Mouse (Mus musculus): ENCODE data around the gene Cog7. TPM values are rescaled to one million over a fixed set of nuclear protein-coding genes. Genes with fewer than 3 reads are reported as not detected.
A peak's percentile ranks its signal among the peaks of the same experiment; 100 is the strongest.

Cog7 gene
- 9.6 and 9.9 TPM in 2 replicates for polyA plus RNA-seq (2015; fragmentation: Nextera tagmentation; extraction: Ambion mirVana)

DNA sequence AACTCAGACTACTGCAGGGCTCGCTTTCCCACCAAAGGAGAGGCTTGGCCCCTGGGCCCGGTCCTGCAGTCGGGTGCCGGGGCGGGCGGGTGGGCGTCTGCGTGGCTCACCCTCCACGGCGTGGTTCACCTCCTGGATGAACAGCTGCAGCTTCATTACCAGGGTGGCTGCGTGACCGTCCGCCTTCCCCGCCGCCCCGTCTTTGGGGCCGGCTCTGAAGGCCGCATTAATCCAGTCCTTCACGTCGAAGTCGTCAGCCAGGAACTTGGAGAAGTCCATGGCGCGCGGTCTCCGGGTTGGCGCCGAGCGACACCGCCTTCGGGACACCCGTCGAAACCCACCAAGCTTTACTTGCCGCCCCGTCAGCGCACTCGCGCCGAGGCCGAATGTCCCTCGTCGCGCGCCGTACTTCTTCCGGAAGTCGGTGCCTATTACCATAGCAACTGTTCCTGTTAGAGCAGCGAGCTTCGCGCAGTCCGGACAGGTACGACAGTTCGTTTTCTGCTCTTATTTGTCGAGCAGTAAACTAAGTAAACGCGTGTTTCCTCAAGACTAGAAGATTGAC is at the start of gene Cog7:
Gene Cog7, minus strand, starts transcription at position 405 of the 565 bp plus-strand sequence.
- Histone ChIP-seq H3K4me2 (ENCODE audit: low read depth, low read length) (peak within 1 kb of the TSS; percentile 73), H3K4me3 (ENCODE audit: low read depth, low read length) (peak within 1 kb of the TSS; percentile 75), H3K27me3 (ENCODE audit: control insufficient read depth, insufficient read depth, low read depth, low read length) (no peaks in the 10 kb centered on the region), H3K9ac (ENCODE audit: low read depth, low read length) (peak within 1 kb of the TSS; percentile 74), H3K9me3 (replicated peaks; ENCODE audit: control insufficient read depth, low read length) (no peaks in the 10 kb centered on the region), H3K36me3 (ENCODE audit: control insufficient read depth, insufficient read depth) (peaks cover 4% of the 10 kb centered on the region; the same call in 1 of the 2 replicates), H3K4me1 (ENCODE audit: control insufficient read depth, low read depth, low read length) (peaks cover 6% of the 10 kb centered on the region), H3K27ac (ENCODE audit: low read length) (no peak within 1 kb of the TSS)
- ATAC-seq (ENCODE audit: low read depth): peak; percentile 89
- under 1% methylated on average over 54 of the region's 55 CpGs for WGBS (ENCODE audit: insufficient replicate concordance)

GRCm38 (mm10) chr7:122022131-122022530 is 40.6 kb upstream of the Cog7 start:
- 85% methylated on average over 2 of the region's 2 CpGs for WGBS (ENCODE audit: insufficient replicate concordance)
- Histone ChIP-seq H3K36me3 (ENCODE audit: control insufficient read depth, insufficient read depth) (no peaks in the 10 kb centered on the region), H3K4me1 (ENCODE audit: control insufficient read depth, low read depth, low read length) (peaks cover 37% of the 10 kb centered on the region), H3K4me2 (ENCODE audit: low read depth, low read length) (no peak overlapping the region), H3K4me3 (ENCODE audit: low read depth, low read length) (no peak overlapping the region), H3K9me3 (replicated peaks; ENCODE audit: control insufficient read depth, low read length) (no peaks in the 10 kb centered on the region), H3K27ac (ENCODE audit: low read length) (no peak overlapping the region), H3K27me3 (ENCODE audit: control insufficient read depth, insufficient read depth, low read depth, low read length) (no peaks in the 10 kb centered on the region), H3K9ac (ENCODE audit: low read depth, low read length) (no peak overlapping the region)
- ATAC-seq (ENCODE audit: low read depth): no peak

DNA sequence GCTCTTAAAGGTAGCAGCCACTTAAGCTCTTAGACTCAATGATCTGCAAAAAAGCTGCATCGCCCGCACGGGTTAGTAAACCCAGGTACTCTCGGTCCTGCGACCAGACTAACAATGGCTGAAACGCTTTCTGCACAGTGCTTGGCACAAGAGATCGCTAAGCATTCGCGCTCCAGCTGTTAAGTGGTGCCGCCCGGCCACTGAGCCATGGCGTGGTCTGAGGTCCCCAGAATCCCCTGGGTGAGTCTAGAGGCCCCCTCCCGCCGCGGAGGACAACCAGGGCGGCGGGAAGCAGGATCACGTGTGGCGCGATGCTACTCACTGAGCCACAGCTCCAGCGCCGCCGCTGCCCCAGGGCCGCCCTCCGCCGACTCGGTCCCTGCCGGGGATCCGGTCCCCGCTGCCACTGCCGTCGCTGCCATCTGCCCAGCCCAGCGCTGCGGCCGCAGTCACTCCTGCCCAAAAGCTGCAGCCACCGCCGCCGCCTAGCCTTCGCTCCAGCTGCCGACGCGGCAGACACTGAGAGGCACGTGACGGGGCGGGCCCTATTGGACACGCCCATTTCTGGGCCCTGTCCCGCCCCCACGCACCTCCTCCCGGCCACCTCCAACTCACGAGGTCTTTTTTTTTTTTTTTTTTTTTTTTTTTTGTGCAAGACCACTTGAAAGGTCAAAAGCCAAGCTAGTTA is 39.3 kb upstream of the Cog7 start, which contains the start of gene Gga2:
Gene Gga2, minus strand, starts transcription at position 556 of the 688 bp plus-strand sequence.
- Histone ChIP-seq H3K36me3 (ENCODE audit: control insufficient read depth, insufficient read depth) (no peaks in the 10 kb centered on the region), H3K4me3 (ENCODE audit: low read depth, low read length) (peak within 1 kb of the TSS; percentile 80), H3K27me3 (ENCODE audit: control insufficient read depth, insufficient read depth, low read depth, low read length) (no peaks in the 10 kb centered on the region), H3K9me3 (replicated peaks; ENCODE audit: control insufficient read depth, low read length) (no peaks in the 10 kb centered on the region), H3K4me2 (ENCODE audit: low read depth, low read length) (peak within 1 kb of the TSS; percentile 95), H3K9ac (ENCODE audit: low read depth, low read length) (peak within 1 kb of the TSS; percentile 76), H3K4me1 (ENCODE audit: control insufficient read depth, low read depth, low read length) (peaks cover 49% of the 10 kb centered on the region), H3K27ac (ENCODE audit: low read length) (peak within 1 kb of the TSS; percentile 76)
- peak; percentile 83 for ATAC-seq (ENCODE audit: low read depth)
- 0% methylated on average over 49 of the region's 50 CpGs for WGBS (ENCODE audit: insufficient replicate concordance)

DNA sequence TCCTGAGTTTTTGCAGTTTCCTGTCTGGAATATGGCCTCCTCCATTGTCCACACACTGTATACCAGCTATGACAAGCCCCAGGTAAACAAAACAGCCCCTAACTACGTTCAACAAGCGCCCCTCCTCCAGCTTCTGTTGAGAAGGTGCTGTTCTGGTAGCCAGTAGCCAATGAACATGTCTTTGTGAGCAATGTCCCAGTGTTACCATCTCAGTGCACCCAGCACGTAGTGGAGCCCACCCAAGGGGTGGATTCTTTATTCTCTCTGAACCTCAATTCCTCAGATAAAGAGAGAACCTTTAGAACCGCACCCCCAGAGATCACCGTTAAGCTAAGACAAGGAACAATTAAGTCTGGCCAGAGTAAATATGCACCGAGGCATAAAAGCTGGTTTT is 38.8 kb upstream of the Cog7 start:
- WGBS (ENCODE audit: insufficient replicate concordance): 5% methylated on average over 6 of the region's 6 CpGs
- H3K27ac ChIP-seq (ENCODE audit: low read length): peak overlapping the region; percentile 76
- H3K4me1 ChIP-seq (ENCODE audit: control insufficient read depth, low read depth, low read length): peaks cover 55% of the 10 kb centered on the region

GRCm38 (mm10) chr7:122018978-122019377 is 37.5 kb upstream of the Cog7 start:
- Histone ChIP-seq H3K4me3 (ENCODE audit: low read depth, low read length) (peak overlapping the region; percentile 5; the same call in 1 of the 2 replicates), H3K27ac (ENCODE audit: low read length) (peak overlapping the region; percentile 68), H3K36me3 (ENCODE audit: control insufficient read depth, insufficient read depth) (no peaks in the 10 kb centered on the region), H3K4me1 (ENCODE audit: control insufficient read depth, low read depth, low read length) (peaks cover 64% of the 10 kb centered on the region), H3K9ac (ENCODE audit: low read depth, low read length) (0 out of 2 replicates have a peak overlapping the region, but pooled peaks have one; percentile 8), H3K27me3 (ENCODE audit: control insufficient read depth, insufficient read depth, low read depth, low read length) (no peaks in the 10 kb centered on the region), H3K9me3 (replicated peaks; ENCODE audit: control insufficient read depth, low read length) (no peaks in the 10 kb centered on the region), H3K4me2 (ENCODE audit: low read depth, low read length) (peak overlapping the region; percentile 95)
- no peak for ATAC-seq (ENCODE audit: low read depth)
- WGBS (ENCODE audit: insufficient replicate concordance): 73% methylated on average over 7 of the region's 7 CpGs

More for the DNA sequence above, 38.8 kb upstream of the Cog7 start:
- no peaks in the 10 kb centered on the region for H3K9me3 ChIP-seq (replicated peaks; ENCODE audit: control insufficient read depth, low read length)
- H3K27me3 ChIP-seq (ENCODE audit: control insufficient read depth, insufficient read depth, low read depth, low read length): no peaks in the 10 kb centered on the region
- ATAC-seq (ENCODE audit: low read depth): peak; percentile 13
- H3K9ac ChIP-seq (ENCODE audit: low read depth, low read length): peak overlapping the region; percentile 76
- H3K4me3 ChIP-seq (ENCODE audit: low read depth, low read length): peak overlapping the region; percentile 80
- peak overlapping the region; percentile 95 for H3K4me2 ChIP-seq (ENCODE audit: low read depth, low read length)
- no peaks in the 10 kb centered on the region for H3K36me3 ChIP-seq (ENCODE audit: control insufficient read depth, insufficient read depth)

GRCm38 (mm10) chr7:122018247-122018646 is 36.7 kb upstream of the Cog7 start:
- no peaks in the 10 kb centered on the region for H3K36me3 ChIP-seq (ENCODE audit: control insufficient read depth, insufficient read depth)
- H3K4me3 ChIP-seq (ENCODE audit: low read depth, low read length): peak overlapping the region; percentile 5
- H3K9me3 ChIP-seq (replicated peaks; ENCODE audit: control insufficient read depth, low read length): no peaks in the 10 kb centered on the region
- 28% methylated on average over 3 of the region's 3 CpGs for WGBS (ENCODE audit: insufficient replicate concordance)
- no peaks in the 10 kb centered on the region for H3K27me3 ChIP-seq (ENCODE audit: control insufficient read depth, insufficient read depth, low read depth, low read length)
- H3K9ac ChIP-seq (ENCODE audit: low read depth, low read length): peak overlapping the region; percentile 12; the same call in 1 of the 2 replicates
- H3K4me1 ChIP-seq (ENCODE audit: control insufficient read depth, low read depth, low read length): peaks cover 64% of the 10 kb centered on the region
- H3K4me2 ChIP-seq (ENCODE audit: low read depth, low read length): peak overlapping the region; percentile 95
- peak; percentile 66 for ATAC-seq (ENCODE audit: low read depth)
- peak overlapping the region; percentile 68 for H3K27ac ChIP-seq (ENCODE audit: low read length)

GRCm38 (mm10) chr7:122015734-122016133 is 34.2 kb upstream of the Cog7 start:
- Histone ChIP-seq H3K9ac (ENCODE audit: low read depth, low read length) (no peak overlapping the region), H3K36me3 (ENCODE audit: control insufficient read depth, insufficient read depth) (no peaks in the 10 kb centered on the region), H3K4me3 (ENCODE audit: low read depth, low read length) (no peak overlapping the region), H3K4me1 (ENCODE audit: control insufficient read depth, low read depth, low read length) (peaks cover 61% of the 10 kb centered on the region), H3K4me2 (ENCODE audit: low read depth, low read length) (peak overlapping the region; percentile 24), H3K27me3 (ENCODE audit: control insufficient read depth, insufficient read depth, low read depth, low read length) (no peaks in the 10 kb centered on the region), H3K27ac (ENCODE audit: low read length) (peak overlapping the region; percentile 54), H3K9me3 (replicated peaks; ENCODE audit: control insufficient read depth, low read length) (no peaks in the 10 kb centered on the region)
- no peak for ATAC-seq (ENCODE audit: low read depth)
- 62% methylated on average over 10 of the region's 10 CpGs for WGBS (ENCODE audit: insufficient replicate concordance)

DNA sequence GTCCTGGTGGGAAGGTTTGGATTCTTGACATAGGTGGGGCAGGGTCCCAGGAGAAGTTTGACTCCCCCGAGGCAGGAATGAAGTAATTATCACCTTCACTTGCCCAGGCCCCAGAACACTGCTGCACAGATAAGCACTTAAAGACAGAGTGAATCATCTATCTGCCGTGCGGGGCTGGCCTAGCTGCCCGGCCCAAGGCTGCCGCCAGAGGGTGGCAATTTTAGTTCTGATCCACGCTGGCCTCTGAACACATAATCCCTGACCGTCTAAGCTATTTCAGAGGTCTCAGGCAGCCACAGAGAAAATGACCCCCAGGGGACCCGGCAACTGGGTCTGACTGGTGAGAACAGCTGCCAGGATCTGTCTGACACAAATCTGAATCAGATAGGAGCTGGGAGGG is 33.6 kb upstream of the Cog7 start:
- H3K4me3 ChIP-seq (ENCODE audit: low read depth, low read length): no peak overlapping the region
- 24% methylated on average over 8 of the region's 8 CpGs for WGBS (ENCODE audit: insufficient replicate concordance)
- peaks cover 55% of the 10 kb centered on the region for H3K4me1 ChIP-seq (ENCODE audit: control insufficient read depth, low read depth, low read length)
- peak; percentile 40; the same call in 1 of the 2 replicates for ATAC-seq (ENCODE audit: low read depth)
- peaks cover 3% of the 10 kb centered on the region; the same call in 1 of the 2 replicates for H3K36me3 ChIP-seq (ENCODE audit: control insufficient read depth, insufficient read depth)
- H3K9me3 ChIP-seq (replicated peaks; ENCODE audit: control insufficient read depth, low read length): no peaks in the 10 kb centered on the region
- no peaks in the 10 kb centered on the region for H3K27me3 ChIP-seq (ENCODE audit: control insufficient read depth, insufficient read depth, low read depth, low read length)
- H3K9ac ChIP-seq (ENCODE audit: low read depth, low read length): peak overlapping the region; percentile 23; the same call in 1 of the 2 replicates
- H3K4me2 ChIP-seq (ENCODE audit: low read depth, low read length): peak overlapping the region; percentile 24
- H3K27ac ChIP-seq (ENCODE audit: low read length): peak overlapping the region; percentile 54

DNA sequence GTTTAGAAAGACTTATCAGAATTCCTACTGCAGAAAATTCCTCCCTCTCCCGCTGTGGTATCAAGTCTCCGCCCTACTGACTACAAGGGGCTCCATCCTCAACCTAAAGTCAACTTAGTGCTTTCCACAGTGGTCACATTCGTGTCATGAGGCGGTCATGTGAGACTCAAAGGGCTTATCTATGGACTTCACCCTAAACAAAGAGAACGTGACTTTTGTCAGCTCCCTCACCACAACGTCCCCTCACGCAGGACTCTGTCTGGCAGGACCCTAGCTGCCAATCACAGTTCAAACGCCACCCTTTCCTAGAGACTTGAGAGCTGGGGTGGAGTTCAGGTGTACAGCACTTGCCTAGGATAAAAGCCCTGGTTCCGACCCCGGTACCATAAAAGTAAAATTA is 31.4 kb upstream of the Cog7 start:
- peak; percentile 40 for ATAC-seq (ENCODE audit: low read depth)
- WGBS (ENCODE audit: insufficient replicate concordance): 39% methylated on average over 10 of the region's 10 CpGs
- peaks cover 34% of the 10 kb centered on the region for H3K4me1 ChIP-seq (ENCODE audit: control insufficient read depth, low read depth, low read length)

More for the DNA sequence above, 31.4 kb upstream of the Cog7 start:
- Histone ChIP-seq H3K4me2 (ENCODE audit: low read depth, low read length) (no peak overlapping the region), H3K4me3 (ENCODE audit: low read depth, low read length) (no peak overlapping the region), H3K27me3 (ENCODE audit: control insufficient read depth, insufficient read depth, low read depth, low read length) (no peaks in the 10 kb centered on the region), H3K9me3 (replicated peaks; ENCODE audit: control insufficient read depth, low read length) (no peaks in the 10 kb centered on the region), H3K27ac (ENCODE audit: low read length) (no peak overlapping the region), H3K9ac (ENCODE audit: low read depth, low read length) (no peak overlapping the region), H3K36me3 (ENCODE audit: control insufficient read depth, insufficient read depth) (peaks cover 8% of the 10 kb centered on the region)

Measured in liver, embryonic 16.5 days (tissue).